Mouse (Mus musculus) MEL (cell line): ENCODE measurements around the gene Fto.

Source experiments
- CTCF ChIP-seq, 3 experiments: IDR thresholded peaks in 2 of 3; conservative IDR thresholded peaks in 1 of 3; 2 replicates each; pipeline ENCODE4 v1.5.1; 2011 to 2012; ENCODE audit warnings: low read length in 3 of 3, low read depth in 2 of 3, mild to moderate bottlenecking in 2 of 3, improper control_type of control experiment in 1 of 3, inconsistent platforms in 1 of 3, mixed read lengths in 1 of 3, moderate library complexity in 1 of 3; ENCODE audit not compliant: control insufficient read depth in 1 of 3, insufficient read depth in 1 of 3, poor library complexity in 1 of 3, severe bottlenecking in 1 of 3
- POLR2A ChIP-seq, 2 experiments: IDR thresholded peaks; 2 replicates each; pipeline ENCODE4 v1.6.1; 2011 to 2012; ENCODE audit warnings: low read length in 2 of 2, mild to moderate bottlenecking in 2 of 2, control low read depth in 1 of 2, improper control_type of control experiment in 1 of 2, low read depth in 1 of 2, moderate library complexity in 1 of 2; ENCODE audit not compliant: control insufficient read depth in 1 of 2, insufficient read depth in 1 of 2, poor library complexity in 1 of 2
- RAD21 ChIP-seq: IDR thresholded peaks from 2 replicates; pipeline ENCODE4 v1.6.1; 2011; ENCODE audit warnings: mild to moderate bottlenecking, low read depth, low read length, improper control_type of control experiment
- USF1 ChIP-seq: IDR thresholded peaks from 2 replicates; pipeline ENCODE4 v1.6.1; 2014; ENCODE audit warnings: low read depth, mild to moderate bottlenecking, inconsistent platforms, low read length, improper control_type of control experiment, moderate library complexity

- TF ChIP-seq USF1 (no peak), RAD21 (no peak), POLR2A (IDR thresholded peaks at IDR 0.05; ENCODE audit: control insufficient read depth in 1 of 2, insufficient read depth in 1 of 2, low read depth in 1 of 2, low read length in 2 of 2, poor library complexity in 1 of 2) (no peak), CTCF (IDR thresholded peaks at IDR 0.05 in 2 of 3, conservative IDR thresholded peaks at IDR 0.05 in 1 of 3; ENCODE audit: control insufficient read depth in 1 of 3, insufficient read depth in 1 of 3, low read depth in 2 of 3, low read length in 3 of 3, poor library complexity in 1 of 3, severe bottlenecking in 1 of 3) (no peak)
Measured at GRCm38 (mm10) chr8:91571978-91572377, 258.7 kb downstream of the Fto start.
